Mouse (Mus musculus) lung, postnatal 4 days (tissue): ENCODE results near the gene C130050O18Rik.

ENCODE experiments used
- DNase-seq, 2 experiments: peaks; one replicate each; pipeline ENCODE4 v3.0.0; 2021

Gene C130050O18Rik

DNA sequence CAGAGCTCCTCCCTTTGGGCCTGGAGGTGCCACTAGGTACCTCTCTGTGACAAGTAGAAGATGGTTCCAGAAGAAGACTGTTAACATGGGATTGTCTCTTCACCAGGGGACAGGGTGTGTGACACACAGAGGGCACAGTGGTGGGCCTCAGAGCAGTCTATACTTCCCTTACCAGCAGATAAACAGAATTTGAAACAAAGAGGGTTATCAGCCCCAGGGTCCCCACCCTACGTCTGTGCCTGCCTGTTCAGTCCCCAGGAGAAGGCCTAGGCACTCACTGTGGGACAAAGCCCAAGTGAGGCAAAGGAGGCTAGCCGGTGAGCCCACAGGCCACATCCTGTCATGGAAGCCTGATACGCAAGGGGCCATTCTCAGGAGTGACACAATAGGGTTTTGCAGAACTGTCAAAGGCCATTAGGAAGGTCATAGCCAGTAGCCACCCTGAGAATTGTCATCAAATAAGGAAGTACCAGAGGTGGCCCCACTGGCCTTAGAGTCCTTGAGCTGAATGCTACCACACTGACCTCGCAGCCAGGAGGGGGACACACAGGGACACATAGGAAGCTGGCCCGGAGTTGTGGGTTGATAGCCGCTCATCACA lies at the start of gene C130050O18Rik:
Gene C130050O18Rik (plus strand): TSS at position 480 of the 601 bp plus-strand sequence.
- DNase-seq, result peak; percentile 48 to 60

DNA sequence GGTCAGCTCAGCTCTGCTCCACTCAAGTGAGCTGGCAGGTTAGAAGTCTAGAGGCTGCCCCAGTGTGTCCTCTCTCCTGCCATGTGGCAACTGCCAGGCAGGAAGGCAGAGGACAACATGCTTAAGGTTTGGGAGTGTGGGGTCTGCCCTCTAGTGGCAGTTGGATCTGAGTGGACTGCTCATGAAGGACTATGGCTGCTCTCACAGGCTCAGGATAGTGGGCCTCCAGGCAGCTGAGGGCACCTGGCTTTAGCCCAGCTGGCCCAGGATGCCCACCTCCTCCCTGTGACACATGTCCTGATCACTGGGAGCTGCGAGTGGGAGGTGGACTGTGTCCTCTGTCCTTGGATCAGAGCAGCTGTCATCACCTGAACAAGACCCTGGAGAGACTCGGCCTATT lies 46.4 kb upstream of the C130050O18Rik start:
- DNase-seq, result peak in 1 of 2 experiments; percentile 60

GRCm38 (mm10) chr5:139359244-139359643 lies 45.8 kb upstream of the C130050O18Rik start:
- no peak for DNase-seq

DNA sequence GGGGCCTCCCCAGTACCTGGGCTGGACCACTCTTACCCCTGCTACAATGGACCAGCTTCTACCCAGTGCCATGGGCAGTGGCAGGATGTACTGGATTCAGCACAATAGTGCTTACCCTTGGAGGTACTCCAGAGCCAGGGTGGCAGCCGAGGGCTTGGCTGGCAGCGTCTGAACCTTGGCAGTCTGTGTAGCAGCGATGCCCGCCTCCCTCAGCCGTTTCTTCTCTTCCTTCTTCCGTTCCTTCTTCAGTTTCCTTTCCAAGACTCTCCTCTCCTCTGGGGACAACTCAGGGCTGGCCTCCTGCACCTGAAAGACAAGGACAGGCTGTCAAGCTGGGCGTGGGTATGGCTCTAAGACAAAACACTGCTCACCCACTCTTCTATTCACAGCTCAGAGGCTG lies 41.2 kb upstream of the C130050O18Rik start:
- DNase-seq, result no peak

DNA sequence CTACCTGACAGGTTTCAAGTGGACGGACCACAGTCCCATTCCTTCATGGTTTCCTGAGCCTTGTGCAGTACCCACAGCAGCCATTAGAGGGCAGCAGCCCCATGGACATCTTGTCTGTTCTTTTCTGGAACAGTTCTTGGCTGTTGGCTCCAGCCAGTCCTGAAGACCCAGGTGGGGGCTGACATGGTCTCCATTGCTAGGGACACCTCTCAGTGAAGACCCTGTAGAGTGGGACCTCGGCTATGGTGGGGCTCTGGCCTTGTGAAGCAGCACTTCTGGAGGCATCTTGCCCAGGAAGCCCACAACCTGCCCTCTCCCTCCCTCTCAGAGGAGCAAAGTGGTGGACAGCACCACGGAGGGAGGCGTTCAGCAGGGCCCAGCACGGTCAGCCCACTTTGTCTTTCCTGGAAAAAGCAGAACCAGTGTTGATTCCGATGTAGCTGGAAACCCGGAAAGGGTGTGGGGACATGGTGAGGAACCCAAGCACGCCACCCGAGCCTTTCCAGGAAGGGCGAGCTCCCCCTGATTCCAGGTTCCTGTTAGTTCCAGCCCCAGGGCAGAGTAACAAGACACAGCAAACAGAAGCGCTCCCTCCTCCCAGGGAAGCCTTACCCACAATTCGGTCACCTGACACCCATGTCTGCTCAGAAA lies 40.7 kb upstream of the C130050O18Rik start:
- peak; percentile 87 to 93 for DNase-seq

- DNase-seq, result peak in 1 of 2 experiments; percentile 83
These were observed 40.0 kb upstream of the C130050O18Rik start for GRCm38 (mm10) chr5:139364911-139365571.

GRCm38 (mm10) chr5:139365827-139366226 lies 39.3 kb upstream of the C130050O18Rik start:
- peak; percentile 51 to 52 for DNase-seq

DNA sequence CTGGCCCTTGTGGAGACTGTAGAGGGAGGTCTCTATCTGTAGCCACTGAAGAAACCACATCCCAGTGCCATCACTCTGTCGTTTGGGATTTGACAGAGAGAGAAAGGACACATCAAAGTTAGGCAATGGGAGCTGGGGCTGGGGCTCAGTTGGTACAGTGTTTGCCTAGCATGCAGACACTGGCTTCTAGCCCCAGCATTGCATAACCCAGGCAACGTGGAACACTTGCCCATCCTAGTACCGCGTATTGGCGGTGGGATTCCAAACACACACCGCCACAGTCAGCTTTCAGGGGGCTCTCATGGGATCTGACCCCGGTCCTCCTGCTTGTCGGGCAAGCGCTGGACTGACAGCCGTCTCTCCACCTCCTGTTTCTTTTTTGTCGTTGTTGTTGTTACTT lies 38.6 kb upstream of the C130050O18Rik start:
- DNase-seq, result no peak

GRCm38 (mm10) chr5:139367884-139368458 lies 37.1 kb upstream of the C130050O18Rik start:
- no peak for DNase-seq

DNA sequence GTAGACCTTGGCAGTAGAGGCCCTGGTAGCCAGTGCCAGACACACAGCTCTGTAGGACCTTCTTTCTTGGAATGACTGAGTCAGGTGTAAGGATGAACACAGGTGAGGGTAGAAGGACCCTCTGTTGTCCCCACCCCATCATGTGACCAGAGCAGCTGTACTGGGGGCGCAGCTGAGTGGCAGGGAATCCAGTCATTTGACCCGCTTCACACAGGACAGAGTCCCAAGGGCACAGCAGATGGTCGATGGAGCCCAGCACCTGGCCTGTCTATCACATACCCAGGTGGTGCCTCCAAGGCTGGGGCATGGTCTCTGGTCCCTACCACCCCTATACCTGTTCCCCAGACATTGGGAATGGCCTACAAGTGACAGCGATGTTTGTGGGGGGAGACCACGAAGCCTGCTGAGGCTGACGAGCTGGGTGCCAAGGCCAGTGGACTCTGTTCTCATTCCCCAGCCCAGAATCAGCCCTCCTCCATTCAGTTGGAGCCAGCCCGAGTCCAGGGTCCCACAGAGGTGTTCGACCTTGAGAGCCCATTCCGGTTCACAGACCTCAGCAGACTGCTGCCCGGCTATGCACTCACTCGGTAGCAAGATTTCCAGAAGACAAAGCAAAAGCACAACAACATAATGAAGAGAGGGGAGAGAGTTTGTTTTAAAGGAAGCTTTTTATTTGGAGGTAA lies 36.3 kb upstream of the C130050O18Rik start:
- no peak for DNase-seq

DNA sequence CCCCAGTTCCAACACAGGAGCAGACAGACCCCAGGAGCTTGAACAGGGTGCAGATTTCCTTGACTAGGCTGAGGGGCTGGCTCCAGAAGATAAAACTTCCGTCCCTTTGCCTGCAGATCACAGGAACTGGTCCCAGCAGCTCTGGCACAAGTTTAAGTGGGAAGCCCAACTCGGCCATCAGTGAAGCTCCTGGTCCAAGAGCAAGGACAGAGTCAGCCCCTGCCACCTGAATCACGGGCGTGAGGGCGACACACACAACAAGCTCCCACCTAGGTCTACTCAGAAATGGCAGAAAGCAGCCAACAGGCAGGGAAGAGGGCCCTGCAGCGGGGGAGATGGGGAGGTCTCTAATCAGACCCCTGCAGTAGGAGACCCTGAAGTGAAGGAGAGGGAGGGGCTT lies 34.7 kb upstream of the C130050O18Rik start:
- DNase-seq, result no peak

DNA sequence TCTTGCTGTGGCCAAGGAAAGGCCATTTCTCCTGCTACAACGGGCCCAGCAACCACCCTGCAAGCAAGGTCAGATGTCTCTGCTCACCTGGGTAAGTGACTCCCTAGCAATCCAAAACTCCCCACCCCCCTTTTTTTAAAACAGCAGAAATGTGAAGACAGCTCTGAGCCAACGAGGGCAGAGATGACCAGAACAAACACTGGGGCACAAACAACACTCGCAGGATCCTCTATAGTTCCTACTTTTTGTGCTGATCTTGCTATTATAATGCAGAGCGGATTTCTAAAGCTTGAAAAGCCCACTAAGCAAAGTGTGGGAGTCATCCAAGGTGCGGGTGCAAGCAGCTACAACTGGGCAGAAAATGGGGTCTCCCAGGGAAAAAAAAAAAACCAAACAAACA lies 34.0 kb upstream of the C130050O18Rik start:
- no peak for DNase-seq

DNA sequence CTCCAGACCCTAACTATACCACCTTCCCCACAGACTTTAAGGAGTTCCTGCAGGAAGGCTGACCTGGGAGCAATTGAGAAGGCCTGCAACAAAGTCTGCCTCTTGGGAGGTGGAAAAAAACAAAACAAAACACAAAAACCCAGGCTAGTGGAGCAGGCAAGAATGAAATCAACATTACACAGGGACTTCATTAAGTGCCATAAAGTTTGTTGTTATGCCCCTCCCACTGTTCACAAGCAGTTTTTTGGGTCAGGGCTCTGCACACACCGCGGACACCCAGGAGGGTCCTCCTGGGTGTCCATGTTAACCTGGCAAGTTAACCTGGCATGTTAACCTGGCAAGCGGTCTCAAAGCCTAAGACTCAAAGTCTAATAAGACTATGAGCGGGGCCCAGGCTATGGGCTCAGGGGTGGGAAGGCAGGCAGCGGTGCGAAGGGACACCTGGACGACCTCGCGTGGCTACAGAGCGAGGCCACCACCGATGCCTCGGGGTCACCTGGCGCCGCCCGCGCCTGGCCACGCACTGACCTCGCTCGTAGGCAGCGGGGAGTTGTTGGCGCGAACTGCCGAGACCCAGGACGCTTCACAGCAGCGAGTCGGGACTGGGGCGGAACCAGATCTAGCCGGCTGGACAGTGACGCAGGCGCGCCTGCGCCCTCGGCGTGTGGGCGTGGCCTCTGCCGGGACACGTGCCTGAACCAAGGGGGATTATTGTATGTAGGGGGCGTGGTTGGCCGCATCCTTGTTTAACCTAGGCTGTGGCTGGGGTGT lies 33.3 kb upstream of the C130050O18Rik start:
- peak; percentile 96 to 97 for DNase-seq

GRCm38 (mm10) chr5:139373126-139373525 lies 32.0 kb upstream of the C130050O18Rik start:
- no peak for DNase-seq

- no peak for DNase-seq
These were observed 31.1 kb upstream of the C130050O18Rik start for GRCm38 (mm10) chr5:139373889-139374444.

DNA sequence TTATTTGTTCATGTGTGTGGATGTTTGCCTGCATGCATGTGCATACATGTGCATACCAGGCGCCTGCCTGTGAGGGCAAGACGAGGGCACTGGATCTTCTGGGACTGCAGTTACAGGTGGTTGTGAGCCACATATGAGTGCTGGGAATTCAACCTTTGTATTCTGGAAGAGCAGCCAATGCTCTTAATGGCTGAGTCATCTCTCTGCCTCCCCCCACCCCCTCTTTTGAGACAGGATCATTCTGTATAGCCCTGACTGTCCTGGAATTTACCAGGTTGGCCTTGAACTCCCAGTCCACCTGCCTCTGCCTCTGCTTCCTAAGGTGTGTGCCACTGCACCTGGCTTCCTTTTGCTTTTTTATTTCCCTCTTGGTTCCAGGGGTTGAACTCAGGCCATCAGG lies 30.2 kb upstream of the C130050O18Rik start:
- no peak for DNase-seq

- DNase-seq, result peak; percentile 79 to 91
These were observed 27.4 kb upstream of the C130050O18Rik start, which contains the start of gene Gpr146 for GRCm38 (mm10) chr5:139377468-139378270. Gpr146 (plus strand) TSS chr5:139377697.

DNA sequence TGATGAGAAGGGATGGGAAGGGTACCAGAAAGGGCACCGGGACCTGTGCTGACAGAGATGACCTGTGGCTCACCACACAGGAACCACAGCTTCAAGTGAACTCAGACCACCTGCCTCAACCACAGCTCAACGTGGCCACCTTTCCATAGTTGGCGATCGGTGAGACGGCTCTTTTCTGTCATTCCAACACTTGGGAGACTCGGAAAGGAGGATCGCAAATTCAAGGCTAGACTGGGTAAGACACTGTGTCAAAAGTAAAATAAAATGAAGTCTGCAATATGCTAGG lies 26.9 kb upstream of the C130050O18Rik start:
- no peak for DNase-seq

GRCm38 (mm10) chr5:139378986-139379629 lies 26.0 kb upstream of the C130050O18Rik start:
- DNase-seq, result peak; percentile 91 to 96

DNA sequence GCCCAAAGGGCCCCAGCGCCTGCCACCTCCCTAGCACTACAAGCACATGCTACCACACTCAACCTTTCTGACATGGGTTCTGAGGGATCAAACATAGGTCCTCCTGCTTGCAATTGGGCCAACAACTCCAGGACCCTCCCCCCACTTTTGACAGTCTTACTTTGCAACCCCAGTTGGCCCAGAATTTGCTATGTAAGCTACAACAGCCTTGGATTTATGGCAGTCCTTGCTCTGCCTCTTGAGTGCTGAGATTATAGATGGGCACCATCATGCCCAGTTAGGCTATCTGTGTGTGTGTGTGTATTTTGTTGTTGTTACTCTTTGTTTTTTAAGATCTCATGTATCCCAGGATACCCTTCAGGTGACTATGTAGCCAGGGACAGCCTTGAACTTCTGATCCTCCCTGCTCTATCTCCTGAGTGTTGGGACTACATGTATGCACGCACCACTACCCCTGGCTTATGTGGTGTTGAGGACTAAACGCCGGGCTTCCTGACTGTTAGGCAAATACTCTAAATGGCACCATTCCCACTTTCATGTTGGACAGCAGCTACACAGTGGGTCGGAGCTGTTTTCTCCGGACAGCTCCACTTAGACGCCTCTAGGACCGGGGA lies 25.2 kb upstream of the C130050O18Rik start:
- DNase-seq, result no peak
